Mouse (Mus musculus): ENCODE measurements around the gene Tbl1x.

GRCm38 (mm10) chrX:77568013-77568412 is 57.2 kb downstream of the Tbl1x start:
- TF ChIP-seq GATA1 (IDR thresholded peaks at IDR 0.05; ENCODE audit: borderline replicate concordance, low read length), result no peak
- no peak for TF ChIP-seq FLI1 (IDR thresholded peaks at IDR 0.05; ENCODE audit: low read length)
